Mouse (Mus musculus): ENCODE data around the gene Mvd. TPM values are rescaled to one million over a fixed set of nuclear protein-coding genes. Genes with fewer than 3 reads are reported as not detected.

The Mvd gene
- polyA plus RNA-seq, 1 experiment, result 6.3 TPM

DNA sequence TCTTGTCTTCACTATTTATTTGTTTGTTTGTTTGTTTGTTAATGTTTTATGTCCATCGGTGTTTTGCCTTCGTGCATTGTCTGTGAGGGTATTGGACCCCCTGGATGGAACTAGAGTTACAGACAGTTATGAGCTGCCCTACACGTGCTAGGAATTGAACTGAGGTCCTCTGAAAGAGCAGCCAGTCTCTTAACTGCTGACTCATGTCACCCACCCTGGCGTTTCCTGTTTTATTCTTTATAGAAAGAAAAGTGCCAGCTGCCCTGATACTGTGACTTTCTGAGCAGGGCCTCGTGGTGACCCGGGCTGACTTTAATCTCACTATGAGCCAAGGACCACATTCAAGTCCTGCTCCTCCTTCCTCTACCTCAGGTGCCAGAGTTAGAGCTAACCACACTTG is 27.7 kb downstream of the Mvd start:
- Histone ChIP-seq H3K4me3 (replicated peaks; ENCODE audit: control insufficient read depth, low read depth, low read length) (no peak overlapping the region), H3K4me1 (ENCODE audit: control insufficient read depth, insufficient read depth, low read length) (no peaks in the 10 kb centered on the region; the same call in 1 of the 2 replicates), H3K27ac (ENCODE audit: control insufficient read depth, insufficient read depth, low read depth, low read length, poor library complexity) (no peak overlapping the region)
- TF ChIP-seq POLR2A (IDR thresholded peaks at IDR 0.05; ENCODE audit: borderline replicate concordance, control insufficient read depth, low read depth, low read length) (no peak), CTCF (IDR thresholded peaks at IDR 0.05; ENCODE audit: control insufficient read depth, insufficient read depth, low read length) (no peak)
- WGBS, result 27% methylated on average over 6 of the region's 6 CpGs

DNA sequence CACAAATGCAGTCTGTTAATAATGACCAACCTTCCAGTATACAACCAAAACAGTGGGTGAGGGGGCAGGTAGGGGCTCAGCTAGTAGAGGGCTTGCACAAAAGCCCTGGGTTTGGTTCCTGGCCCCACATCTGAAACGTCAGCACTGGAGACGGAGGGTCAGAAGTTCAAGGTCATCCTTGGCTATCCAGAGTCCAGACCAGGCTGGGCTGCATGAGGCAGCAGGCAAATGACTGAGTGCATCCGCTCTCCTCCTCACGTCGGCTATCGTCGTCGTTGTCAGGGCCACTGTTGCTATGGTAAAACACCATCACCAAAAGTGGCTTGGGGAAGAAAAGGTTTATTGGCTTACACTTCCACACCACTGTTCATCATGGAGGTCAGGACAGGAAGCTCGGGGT is 28.9 kb downstream of the Mvd start:
- H3K4me3 ChIP-seq (replicated peaks; ENCODE audit: control insufficient read depth, low read depth, low read length), result no peak overlapping the region
- no peak for TF ChIP-seq CTCF (IDR thresholded peaks at IDR 0.05; ENCODE audit: control insufficient read depth, insufficient read depth, low read length)
- no peak for TF ChIP-seq POLR2A (IDR thresholded peaks at IDR 0.05; ENCODE audit: borderline replicate concordance, control insufficient read depth, low read depth, low read length)
- no peaks in the 10 kb centered on the region; the same call in 1 of the 2 replicates for H3K4me1 ChIP-seq (ENCODE audit: control insufficient read depth, insufficient read depth, low read length)
- WGBS, result 87% methylated on average over 9 of the region's 9 CpGs
- no peak overlapping the region for H3K27ac ChIP-seq (ENCODE audit: control insufficient read depth, insufficient read depth, low read depth, low read length, poor library complexity)

DNA sequence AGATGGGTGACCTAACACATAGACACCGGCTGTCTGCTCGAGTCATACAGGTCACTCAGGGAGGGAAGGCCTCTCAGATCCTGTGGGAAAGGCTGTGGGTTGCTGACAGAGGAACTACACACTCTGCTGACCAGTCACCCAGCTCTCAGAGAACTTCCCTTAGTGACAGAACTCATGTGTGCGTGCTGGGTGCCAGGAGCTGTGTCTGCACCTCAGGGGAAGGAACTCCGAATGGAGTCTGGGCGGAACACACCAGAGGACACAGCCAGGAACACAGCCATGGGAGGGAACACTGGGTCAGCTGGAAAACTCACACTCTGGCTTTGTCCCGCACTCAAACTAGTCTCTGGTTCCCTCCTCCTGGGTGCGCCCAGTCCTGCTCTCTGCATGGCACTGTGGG is 35.5 kb downstream of the Mvd start:
- Histone ChIP-seq H3K27ac (ENCODE audit: control insufficient read depth, insufficient read depth, low read depth, low read length, poor library complexity) (no peak overlapping the region), H3K4me3 (replicated peaks; ENCODE audit: control insufficient read depth, low read depth, low read length) (no peak overlapping the region), H3K4me1 (ENCODE audit: control insufficient read depth, insufficient read depth, low read length) (no peaks in the 10 kb centered on the region)
- TF ChIP-seq CTCF (IDR thresholded peaks at IDR 0.05; ENCODE audit: control insufficient read depth, insufficient read depth, low read length), result no peak
- TF ChIP-seq POLR2A (IDR thresholded peaks at IDR 0.05; ENCODE audit: borderline replicate concordance, control insufficient read depth, low read depth, low read length), result no peak
- 93% methylated on average over 7 of the region's 7 CpGs for WGBS

- Histone ChIP-seq H3K27ac (ENCODE audit: control insufficient read depth, insufficient read depth, low read depth, low read length, poor library complexity) (no peak overlapping the region), H3K4me1 (ENCODE audit: control insufficient read depth, insufficient read depth, low read length) (no peaks in the 10 kb centered on the region), H3K4me3 (replicated peaks; ENCODE audit: control insufficient read depth, low read depth, low read length) (no peak overlapping the region)
- 60% methylated on average over 9 of the region's 9 CpGs for WGBS
- no peak for TF ChIP-seq POLR2A (IDR thresholded peaks at IDR 0.05; ENCODE audit: borderline replicate concordance, control insufficient read depth, low read depth, low read length)
- no peak for TF ChIP-seq CTCF (IDR thresholded peaks at IDR 0.05; ENCODE audit: control insufficient read depth, insufficient read depth, low read length)
These were observed 37.9 kb downstream of the Mvd start for GRCm38 (mm10) chr8:122405146-122405805.

DNA sequence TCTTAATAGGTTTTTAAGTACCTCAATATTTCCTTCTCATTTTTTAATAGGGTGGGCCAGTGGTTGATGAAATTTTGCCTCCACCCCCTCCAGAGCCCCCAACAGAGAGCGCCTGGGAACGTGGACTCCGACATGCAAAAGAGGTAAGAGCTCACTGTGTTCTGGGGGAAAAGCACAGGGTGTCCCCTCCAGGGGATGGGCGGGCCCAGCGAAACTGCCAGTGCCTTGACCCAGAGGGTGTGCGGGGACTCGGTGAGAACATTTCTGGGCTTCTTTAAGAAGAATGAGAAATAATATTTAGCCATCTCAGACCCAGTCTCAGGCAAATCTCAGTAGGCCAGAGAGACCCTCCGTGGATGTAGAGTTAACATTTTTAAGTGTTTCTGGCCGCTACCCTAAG is 45.0 kb downstream of the Mvd start:
- Histone ChIP-seq H3K4me1 (ENCODE audit: control insufficient read depth, insufficient read depth, low read length) (no peaks in the 10 kb centered on the region), H3K4me3 (replicated peaks; ENCODE audit: control insufficient read depth, low read depth, low read length) (no peak overlapping the region), H3K27ac (ENCODE audit: control insufficient read depth, insufficient read depth, low read depth, low read length, poor library complexity) (no peak overlapping the region)
- TF ChIP-seq POLR2A (IDR thresholded peaks at IDR 0.05; ENCODE audit: borderline replicate concordance, control insufficient read depth, low read depth, low read length) (no peak), CTCF (IDR thresholded peaks at IDR 0.05; ENCODE audit: control insufficient read depth, insufficient read depth, low read length) (no peak)
- WGBS, result 96% methylated on average over 9 of the region's 9 CpGs

GRCm38 (mm10) chr8:122395291-122395690 is 47.9 kb downstream of the Mvd start:
- no peak overlapping the region for H3K27ac ChIP-seq (ENCODE audit: control insufficient read depth, insufficient read depth, low read depth, low read length, poor library complexity)
- H3K4me3 ChIP-seq (replicated peaks; ENCODE audit: control insufficient read depth, low read depth, low read length), result no peak overlapping the region
- no peaks in the 10 kb centered on the region for H3K4me1 ChIP-seq (ENCODE audit: control insufficient read depth, insufficient read depth, low read length)
- TF ChIP-seq POLR2A (IDR thresholded peaks at IDR 0.05; ENCODE audit: borderline replicate concordance, control insufficient read depth, low read depth, low read length) (no peak), CTCF (IDR thresholded peaks at IDR 0.05; ENCODE audit: control insufficient read depth, insufficient read depth, low read length) (no peak)
- WGBS, result 90% methylated on average over 6 of the region's 6 CpGs

GRCm38 (mm10) chr8:122393717-122394116 is 49.5 kb downstream of the Mvd start:
- H3K27ac ChIP-seq (ENCODE audit: control insufficient read depth, insufficient read depth, low read depth, low read length, poor library complexity), result no peak overlapping the region
- no peak for TF ChIP-seq POLR2A (IDR thresholded peaks at IDR 0.05; ENCODE audit: borderline replicate concordance, control insufficient read depth, low read depth, low read length)
- TF ChIP-seq CTCF (IDR thresholded peaks at IDR 0.05; ENCODE audit: control insufficient read depth, insufficient read depth, low read length), result no peak
- no peaks in the 10 kb centered on the region for H3K4me1 ChIP-seq (ENCODE audit: control insufficient read depth, insufficient read depth, low read length)
- H3K4me3 ChIP-seq (replicated peaks; ENCODE audit: control insufficient read depth, low read depth, low read length), result no peak overlapping the region

DNA sequence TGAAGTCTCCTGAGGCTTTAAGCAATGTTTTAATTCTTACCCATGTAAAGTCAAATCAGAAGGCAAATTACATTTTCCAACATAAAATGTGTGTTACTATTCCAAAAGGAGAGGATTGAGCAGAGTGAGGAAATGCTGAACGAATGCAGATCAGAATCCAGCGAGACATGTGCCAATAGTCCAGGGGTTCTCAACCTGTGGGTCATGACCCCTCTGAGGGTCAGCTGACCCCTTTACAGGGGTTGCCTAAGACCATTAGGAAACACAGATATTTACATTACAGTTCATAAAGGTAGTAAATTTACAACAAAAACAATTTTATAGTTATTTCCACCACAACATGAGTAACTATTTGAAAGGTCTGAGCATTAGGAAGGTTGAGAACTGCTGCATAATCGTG is 52.5 kb downstream of the Mvd start:
- Histone ChIP-seq H3K4me1 (ENCODE audit: control insufficient read depth, insufficient read depth, low read length) (no peaks in the 10 kb centered on the region), H3K4me3 (replicated peaks; ENCODE audit: control insufficient read depth, low read depth, low read length) (no peak overlapping the region), H3K27ac (ENCODE audit: control insufficient read depth, insufficient read depth, low read depth, low read length, poor library complexity) (no peak overlapping the region)
- 69% methylated on average over 3 of the region's 3 CpGs for WGBS
- TF ChIP-seq POLR2A (IDR thresholded peaks at IDR 0.05; ENCODE audit: borderline replicate concordance, control insufficient read depth, low read depth, low read length) (no peak), CTCF (IDR thresholded peaks at IDR 0.05; ENCODE audit: control insufficient read depth, insufficient read depth, low read length) (no peak)

DNA sequence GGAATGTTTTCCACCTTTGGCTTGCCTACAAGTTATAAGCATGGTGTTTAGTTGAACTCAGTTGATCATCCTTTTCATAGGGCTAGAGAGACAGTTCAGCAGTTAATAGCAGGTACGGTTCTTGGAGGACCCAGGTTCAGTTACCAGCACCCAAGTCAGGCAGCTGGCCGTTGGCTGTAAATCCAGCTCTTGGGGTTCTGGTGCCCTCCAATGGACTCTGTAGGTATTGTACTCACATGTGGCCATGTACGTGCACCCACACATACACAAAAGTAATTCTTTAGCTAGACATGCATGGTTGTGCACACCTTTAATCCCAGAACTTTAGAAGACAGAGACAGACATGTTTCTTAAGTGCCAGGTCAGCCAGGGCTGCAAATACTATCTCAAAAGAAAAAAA is 53.9 kb downstream of the Mvd start:
- WGBS, result 79% methylated on average over 3 of the region's 3 CpGs
- TF ChIP-seq POLR2A (IDR thresholded peaks at IDR 0.05; ENCODE audit: borderline replicate concordance, control insufficient read depth, low read depth, low read length), result no peak
- TF ChIP-seq CTCF (IDR thresholded peaks at IDR 0.05; ENCODE audit: control insufficient read depth, insufficient read depth, low read length), result no peak
- Histone ChIP-seq H3K4me3 (replicated peaks; ENCODE audit: control insufficient read depth, low read depth, low read length) (no peak overlapping the region), H3K4me1 (ENCODE audit: control insufficient read depth, insufficient read depth, low read length) (no peaks in the 10 kb centered on the region), H3K27ac (ENCODE audit: control insufficient read depth, insufficient read depth, low read depth, low read length, poor library complexity) (no peak overlapping the region)

Other genes with a start within 250 kb of the Mvd start
- 125 and 324 TPM in 2 replicates for gene Zfpm1, start 161.3 kb downstream of the Mvd start, polyA plus RNA-seq (2011; ENCODE audit: insufficient read depth, insufficient read length, low replicate concordance, missing spikeins)
- not detected in 2 replicates for gene Trhr2, start 82.7 kb downstream of the Mvd start, polyA plus RNA-seq (2011; ENCODE audit: insufficient read depth, insufficient read length, low replicate concordance, missing spikeins)
- 38.3 and 50.7 TPM in 2 replicates for gene Zc3h18, start 66.8 kb downstream of the Mvd start, polyA plus RNA-seq (2011; ENCODE audit: insufficient read depth, insufficient read length, low replicate concordance, missing spikeins)
- gene Il17c, start 21.4 kb downstream of the Mvd start, polyA plus RNA-seq (2011; ENCODE audit: insufficient read depth, insufficient read length, low replicate concordance, missing spikeins), result not detected in 2 replicates
- 168 and 494 TPM in 2 replicates for gene Cyba, start 10.5 kb downstream of the Mvd start, polyA plus RNA-seq (2011; ENCODE audit: insufficient read depth, insufficient read length, low replicate concordance, missing spikeins)
- gene Snai3, start 17.3 kb upstream of the Mvd start, polyA plus RNA-seq (2011; ENCODE audit: insufficient read depth, insufficient read length, low replicate concordance, missing spikeins), result 2.2 TPM in 1 of 2 replicates, not detected in the other
- 17.4 and 32.7 TPM in 2 replicates for gene Rnf166, start 32.6 kb upstream of the Mvd start, polyA plus RNA-seq (2011; ENCODE audit: insufficient read depth, insufficient read length, low replicate concordance, missing spikeins)
- 62.9 and 122 TPM in 2 replicates for gene Ctu2, start 32.7 kb upstream of the Mvd start, polyA plus RNA-seq (2011; ENCODE audit: insufficient read depth, insufficient read length, low replicate concordance, missing spikeins)
- gene Piezo1, start 107.9 kb upstream of the Mvd start, polyA plus RNA-seq (2011; ENCODE audit: insufficient read depth, insufficient read length, low replicate concordance, missing spikeins), result 21.6 and 49.3 TPM in 2 replicates
- 62.8 and 68.5 TPM in 2 replicates for gene Cdt1, start 124.6 kb upstream of the Mvd start, polyA plus RNA-seq (2011; ENCODE audit: insufficient read depth, insufficient read length, low replicate concordance, missing spikeins)
- gene Aprt, start 133.5 kb upstream of the Mvd start, polyA plus RNA-seq (2011; ENCODE audit: insufficient read depth, insufficient read length, low replicate concordance, missing spikeins), result 41.8 and 95.4 TPM in 2 replicates
- 18.7 and 40.6 TPM in 2 replicates for gene Galns, start 168.0 kb upstream of the Mvd start, polyA plus RNA-seq (2011; ENCODE audit: insufficient read depth, insufficient read length, low replicate concordance, missing spikeins)
- 14.0 and 36.5 TPM in 2 replicates for gene Trappc2l, start 168.2 kb upstream of the Mvd start, polyA plus RNA-seq (2011; ENCODE audit: insufficient read depth, insufficient read length, low replicate concordance, missing spikeins)
- gene Pabpn1l, start 179.3 kb upstream of the Mvd start, polyA plus RNA-seq (2011; ENCODE audit: insufficient read depth, insufficient read length, low replicate concordance, missing spikeins), result not detected in 2 replicates

Measured in bone marrow, adult 2 months (tissue).